Mouse (Mus musculus): ENCODE measurements around the gene Mmrn2. TPM values are rescaled to one million over a fixed set of nuclear protein-coding genes. Genes with fewer than 3 reads are reported as not detected.
A peak's percentile ranks its signal among the peaks of the same experiment; 100 is the strongest.

Mmrn2 gene
- polyA plus RNA-seq, 1 experiment, result 1.7 TPM

DNA sequence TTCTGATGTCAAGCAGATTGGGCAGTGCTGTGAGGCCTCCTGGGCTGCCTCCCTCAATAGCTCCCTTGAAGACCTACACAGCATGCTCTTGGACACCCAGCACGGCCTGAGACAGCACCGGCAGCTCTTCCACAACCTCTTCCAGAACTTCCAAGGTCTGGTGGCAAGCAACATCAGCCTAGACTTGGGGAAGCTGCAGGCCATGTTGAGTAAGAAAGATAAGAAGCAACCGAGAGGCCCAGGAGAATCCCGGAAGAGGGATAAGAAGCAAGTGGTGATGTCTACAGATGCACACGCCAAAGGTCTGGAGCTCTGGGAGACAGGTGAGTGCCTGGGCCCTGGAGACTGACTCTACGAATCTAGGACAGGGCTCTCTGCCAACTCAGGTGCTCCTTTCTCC is 24.0 kb downstream of the Mmrn2 start:
- Histone ChIP-seq H3K9me3 (replicated peaks; ENCODE audit: control insufficient read depth, insufficient read depth, low read length, poor library complexity, severe bottlenecking) (no peaks in the 10 kb centered on the region), H3K27ac (ENCODE audit: insufficient read depth, low read length) (no peak overlapping the region), H3K9ac (ENCODE audit: low read depth, poor library complexity, severe bottlenecking) (no peak overlapping the region), H3K4me1 (ENCODE audit: control insufficient read depth, insufficient read depth, low read length) (no peaks in the 10 kb centered on the region), H3K36me3 (ENCODE audit: control insufficient read depth, insufficient read depth, low read length, poor library complexity, severe bottlenecking) (no peaks in the 10 kb centered on the region), H3K4me3 (ENCODE audit: low read depth, low read length) (no peak overlapping the region), H3K27me3 (ENCODE audit: control insufficient read depth, insufficient read depth, low read length, poor library complexity, severe bottlenecking) (no peaks in the 10 kb centered on the region)
- no peak for TF ChIP-seq CTCF (IDR thresholded peaks at IDR 0.05; ENCODE audit: low read depth, low read length)
- TF ChIP-seq EP300 (IDR thresholded peaks at IDR 0.05; ENCODE audit: insufficient read depth, low read depth, low read length), result no peak
- TF ChIP-seq POLR2A (IDR thresholded peaks at IDR 0.05; ENCODE audit: insufficient read depth, low read length), result no peak

- Histone ChIP-seq H3K4me1 (ENCODE audit: control insufficient read depth, insufficient read depth, low read length) (no peaks in the 10 kb centered on the region), H3K9ac (ENCODE audit: low read depth, poor library complexity, severe bottlenecking) (no peak overlapping the region), H3K36me3 (ENCODE audit: control insufficient read depth, insufficient read depth, low read length, poor library complexity, severe bottlenecking) (no peaks in the 10 kb centered on the region), H3K27ac (ENCODE audit: insufficient read depth, low read length) (no peak overlapping the region), H3K4me3 (ENCODE audit: low read depth, low read length) (no peak overlapping the region), H3K9me3 (replicated peaks; ENCODE audit: control insufficient read depth, insufficient read depth, low read length, poor library complexity, severe bottlenecking) (no peaks in the 10 kb centered on the region), H3K27me3 (ENCODE audit: control insufficient read depth, insufficient read depth, low read length, poor library complexity, severe bottlenecking) (no peaks in the 10 kb centered on the region)
- no peak for TF ChIP-seq POLR2A (IDR thresholded peaks at IDR 0.05; ENCODE audit: insufficient read depth, low read length)
Observed at GRCm38 (mm10) chr14:34400021-34400420, 24.8 kb downstream of the Mmrn2 start.

- H3K27ac ChIP-seq (ENCODE audit: insufficient read depth, low read length), result no peak overlapping the region
- no peaks in the 10 kb centered on the region; the same call in 1 of the 2 replicates for H3K36me3 ChIP-seq (ENCODE audit: control insufficient read depth, insufficient read depth, low read length, poor library complexity, severe bottlenecking)
- no peak overlapping the region for H3K4me3 ChIP-seq (ENCODE audit: low read depth, low read length)
- no peaks in the 10 kb centered on the region for H3K4me1 ChIP-seq (ENCODE audit: control insufficient read depth, insufficient read depth, low read length)
- H3K9ac ChIP-seq (ENCODE audit: low read depth, poor library complexity, severe bottlenecking), result no peak overlapping the region
- TF ChIP-seq POLR2A (IDR thresholded peaks at IDR 0.05; ENCODE audit: insufficient read depth, low read length) (no peak), CTCF (IDR thresholded peaks at IDR 0.05; ENCODE audit: low read depth, low read length) (peak; percentile 100), EP300 (IDR thresholded peaks at IDR 0.05; ENCODE audit: insufficient read depth, low read depth, low read length) (0 out of 2 replicates have a peak, but pooled peaks have one; percentile 47)
- H3K9me3 ChIP-seq (replicated peaks; ENCODE audit: control insufficient read depth, insufficient read depth, low read length, poor library complexity, severe bottlenecking), result no peaks in the 10 kb centered on the region
- no peaks in the 10 kb centered on the region for H3K27me3 ChIP-seq (ENCODE audit: control insufficient read depth, insufficient read depth, low read length, poor library complexity, severe bottlenecking)
Observed at GRCm38 (mm10) chr14:34401135-34401534, 25.9 kb downstream of the Mmrn2 start.

DNA sequence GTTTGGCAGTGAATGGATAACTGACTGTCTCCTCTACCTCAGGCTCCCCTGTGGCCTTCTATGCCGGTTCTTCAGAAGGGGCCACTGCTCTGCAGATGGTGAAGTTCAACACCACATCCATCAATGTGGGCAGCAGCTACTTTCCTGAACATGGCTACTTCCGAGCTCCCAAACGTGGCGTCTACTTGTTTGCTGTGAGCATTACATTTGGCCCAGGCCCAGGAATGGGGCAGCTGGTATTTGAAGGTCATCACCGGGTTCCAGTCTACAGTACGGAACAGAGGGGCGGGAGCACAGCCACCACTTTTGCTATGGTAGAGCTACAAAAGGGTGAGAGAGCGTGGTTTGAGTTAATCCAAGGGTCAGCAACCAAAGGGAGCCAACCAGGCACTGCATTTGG is 27.6 kb downstream of the Mmrn2 start:
- H3K27me3 ChIP-seq (ENCODE audit: control insufficient read depth, insufficient read depth, low read length, poor library complexity, severe bottlenecking), result no peaks in the 10 kb centered on the region
- no peak overlapping the region for H3K9ac ChIP-seq (ENCODE audit: low read depth, poor library complexity, severe bottlenecking)
- no peak overlapping the region for H3K27ac ChIP-seq (ENCODE audit: insufficient read depth, low read length)
- H3K4me1 ChIP-seq (ENCODE audit: control insufficient read depth, insufficient read depth, low read length), result no peaks in the 10 kb centered on the region
- H3K9me3 ChIP-seq (replicated peaks; ENCODE audit: control insufficient read depth, insufficient read depth, low read length, poor library complexity, severe bottlenecking), result no peaks in the 10 kb centered on the region
- no peak for TF ChIP-seq EP300 (IDR thresholded peaks at IDR 0.05; ENCODE audit: insufficient read depth, low read depth, low read length)
- no peak for TF ChIP-seq CTCF (IDR thresholded peaks at IDR 0.05; ENCODE audit: low read depth, low read length)
- TF ChIP-seq POLR2A (IDR thresholded peaks at IDR 0.05; ENCODE audit: insufficient read depth, low read length), result no peak
- peaks cover 4% of the 10 kb centered on the region for H3K36me3 ChIP-seq (ENCODE audit: control insufficient read depth, insufficient read depth, low read length, poor library complexity, severe bottlenecking)
- H3K4me3 ChIP-seq (ENCODE audit: low read depth, low read length), result no peak overlapping the region

GRCm38 (mm10) chr14:34403424-34403823 is 28.2 kb downstream of the Mmrn2 start:
- Histone ChIP-seq H3K9me3 (replicated peaks; ENCODE audit: control insufficient read depth, insufficient read depth, low read length, poor library complexity, severe bottlenecking) (no peaks in the 10 kb centered on the region), H3K36me3 (ENCODE audit: control insufficient read depth, insufficient read depth, low read length, poor library complexity, severe bottlenecking) (peaks cover 4% of the 10 kb centered on the region), H3K9ac (ENCODE audit: low read depth, poor library complexity, severe bottlenecking) (no peak overlapping the region), H3K4me1 (ENCODE audit: control insufficient read depth, insufficient read depth, low read length) (no peaks in the 10 kb centered on the region), H3K4me3 (ENCODE audit: low read depth, low read length) (no peak overlapping the region), H3K27ac (ENCODE audit: insufficient read depth, low read length) (no peak overlapping the region), H3K27me3 (ENCODE audit: control insufficient read depth, insufficient read depth, low read length, poor library complexity, severe bottlenecking) (no peaks in the 10 kb centered on the region)
- no peak for TF ChIP-seq EP300 (IDR thresholded peaks at IDR 0.05; ENCODE audit: insufficient read depth, low read depth, low read length)
- TF ChIP-seq CTCF (IDR thresholded peaks at IDR 0.05; ENCODE audit: low read depth, low read length), result no peak
- TF ChIP-seq POLR2A (IDR thresholded peaks at IDR 0.05; ENCODE audit: insufficient read depth, low read length), result no peak

DNA sequence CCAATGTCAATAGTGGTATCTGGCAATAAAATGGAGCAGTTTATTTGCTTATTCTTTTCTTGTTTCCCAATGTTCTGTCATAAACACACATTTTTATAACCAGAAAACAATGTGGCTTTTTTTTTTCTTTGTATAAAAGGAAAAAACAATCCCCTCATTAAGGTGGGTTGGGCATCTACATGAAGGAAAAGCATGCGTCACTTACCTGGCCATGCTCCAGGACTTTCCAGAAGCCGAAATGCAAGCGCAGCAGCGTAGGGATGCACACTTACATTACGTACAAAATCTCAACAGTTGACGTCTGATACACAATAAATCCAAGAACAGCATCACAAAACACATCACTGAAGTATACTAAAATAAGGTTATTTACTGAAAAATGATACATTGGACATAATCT is 35.5 kb downstream of the Mmrn2 start:
- Histone ChIP-seq H3K4me1 (ENCODE audit: control insufficient read depth, insufficient read depth, low read length) (no peaks in the 10 kb centered on the region), H3K9ac (ENCODE audit: low read depth, poor library complexity, severe bottlenecking) (no peak overlapping the region), H3K27ac (ENCODE audit: insufficient read depth, low read length) (no peak overlapping the region), H3K36me3 (ENCODE audit: control insufficient read depth, insufficient read depth, low read length, poor library complexity, severe bottlenecking) (peaks cover 9% of the 10 kb centered on the region), H3K4me3 (ENCODE audit: low read depth, low read length) (no peak overlapping the region), H3K27me3 (ENCODE audit: control insufficient read depth, insufficient read depth, low read length, poor library complexity, severe bottlenecking) (no peaks in the 10 kb centered on the region), H3K9me3 (replicated peaks; ENCODE audit: control insufficient read depth, insufficient read depth, low read length, poor library complexity, severe bottlenecking) (no peaks in the 10 kb centered on the region)
- TF ChIP-seq EP300 (IDR thresholded peaks at IDR 0.05; ENCODE audit: insufficient read depth, low read depth, low read length) (no peak), CTCF (IDR thresholded peaks at IDR 0.05; ENCODE audit: low read depth, low read length) (no peak), POLR2A (IDR thresholded peaks at IDR 0.05; ENCODE audit: insufficient read depth, low read length) (no peak)

Data from ES-Bruce4 (cell line).